Mouse (Mus musculus) mouse embryonic stem cell (cell line): ENCODE measurements around the gene Slc2a3.

Experiments used
- in situ Hi-C, 2 experiments: fragments of 300-500 bp; cut with MboI; formaldehyde crosslinking; loops; 1 replicate in 1 of 2; 3 replicates in 1 of 2; pipeline ENCODE4 v1.14.3; 2019 to 2020; ENCODE audit warnings: low sequenced_read_pairs in 2 of 2, low pct_unique_long_range_greater_than_20kb in 1 of 2, mixed read lengths in 1 of 2; ENCODE audit not compliant: unreplicated experiment in 1 of 2

Slc2a3 gene

DNA sequence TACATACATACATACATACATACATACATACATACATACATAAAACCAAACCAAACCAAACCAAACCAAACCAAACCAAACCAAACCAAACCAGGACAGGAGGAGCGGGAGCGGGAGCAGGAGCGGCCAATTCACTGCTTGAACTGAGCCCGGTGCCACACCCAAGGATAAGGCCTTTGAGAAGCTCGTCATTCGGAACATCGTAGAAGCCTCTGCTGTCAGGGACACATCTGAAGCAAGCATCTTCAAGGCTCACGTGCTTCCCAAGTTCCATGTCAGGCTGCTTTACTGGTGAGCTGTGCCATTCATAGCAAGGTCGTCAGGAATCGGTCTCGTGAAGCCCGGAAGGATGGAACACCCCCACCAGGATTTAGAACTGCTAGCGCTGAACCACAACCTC, 114.7 kb downstream of the Slc2a3 start:
- in situ Hi-C loops = no loop called here

DNA sequence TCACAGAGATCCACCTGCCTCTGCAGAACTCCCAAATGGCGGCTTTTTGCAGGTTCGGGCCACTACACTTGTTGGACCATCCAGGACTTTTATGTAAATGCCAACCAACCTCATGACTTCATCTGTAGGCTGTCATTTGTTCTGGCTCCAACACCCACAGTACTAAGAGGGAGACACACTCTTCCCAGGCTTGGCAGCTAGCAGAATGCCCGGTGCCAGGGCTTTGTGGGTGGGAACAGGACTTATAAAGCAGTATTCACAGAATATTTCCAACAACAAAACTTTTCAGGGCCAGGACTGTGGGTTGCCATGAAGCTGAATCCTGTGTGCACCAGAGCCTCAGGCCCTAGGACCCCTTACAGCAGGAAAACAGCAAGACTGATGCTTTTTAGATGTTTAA, 118.8 kb downstream of the Slc2a3 start:
- in situ Hi-C loops = no loop called here
